Mouse (Mus musculus): ENCODE results near the gene Gm38100. TPM values are rescaled to one million over a fixed set of nuclear protein-coding genes. Genes with fewer than 3 reads are reported as not detected.

The Gm38100 gene
- polyA plus RNA-seq, 1 experiment from 2014 or later: 0.10 TPM

DNA sequence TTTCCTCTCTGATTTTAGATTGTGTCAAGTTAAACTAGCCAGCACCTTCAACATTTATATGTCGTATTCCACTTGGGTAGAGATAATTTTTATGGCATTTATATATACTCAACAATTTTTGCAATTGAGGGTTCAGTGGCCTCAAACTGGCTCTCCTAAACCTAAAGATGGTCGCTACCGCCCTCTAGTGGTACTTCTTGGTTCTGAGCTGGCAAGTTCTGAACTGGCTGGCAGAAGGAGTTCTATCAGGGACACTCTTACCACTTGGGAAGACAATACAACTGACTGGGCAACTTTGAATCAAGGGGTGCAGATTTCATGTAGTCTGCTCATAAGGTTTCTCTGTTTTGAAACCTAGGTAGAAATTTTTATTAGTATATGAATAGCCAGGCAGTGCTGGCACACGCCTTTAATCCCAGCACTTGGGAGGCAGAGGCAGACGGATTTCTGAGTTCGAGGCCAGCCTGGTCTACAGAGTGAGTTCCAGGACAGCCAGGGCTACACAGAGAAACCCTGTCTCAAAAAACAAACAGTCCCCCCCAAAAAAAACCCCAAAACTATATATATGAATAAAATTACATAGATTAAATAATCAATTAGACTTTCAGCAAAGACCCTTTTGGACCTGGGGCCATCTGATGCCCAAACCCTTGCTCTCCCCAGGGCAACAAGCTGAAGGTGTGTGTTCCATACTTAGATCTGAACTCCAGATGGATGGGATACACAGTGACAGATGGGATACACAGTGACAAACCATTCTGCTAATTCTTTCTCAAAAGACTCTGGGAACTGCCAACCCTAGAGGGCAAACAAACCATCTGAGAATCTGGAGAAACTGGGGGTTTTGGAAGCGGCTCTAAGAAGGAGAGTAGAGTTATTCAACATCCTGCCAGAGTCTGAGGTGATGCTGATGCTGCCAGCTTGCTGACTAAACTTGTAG is 4.0 kb downstream of the Gm38100 start:
- 55% methylated on average over 7 of the region's 7 CpGs for WGBS

DNA sequence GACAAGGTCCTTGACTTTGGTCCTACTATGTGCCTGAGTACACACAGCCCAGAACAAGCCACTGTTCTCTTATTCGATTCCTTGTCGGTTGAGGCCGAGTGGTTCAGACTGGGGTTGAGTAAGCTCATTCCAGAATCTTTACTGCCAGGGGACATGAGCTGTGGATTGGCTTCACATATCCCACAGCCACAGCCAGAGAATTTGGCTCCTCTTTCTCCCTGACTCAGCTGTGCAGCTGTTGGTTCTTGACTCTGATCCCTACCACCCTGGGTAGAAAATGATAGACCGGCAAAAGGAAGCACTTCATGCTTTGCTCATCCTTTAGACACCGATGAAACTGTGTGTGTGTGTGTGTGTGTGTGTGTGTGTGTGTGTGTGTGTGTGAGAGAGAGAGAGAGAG is 11.3 kb downstream of the Gm38100 start:
- Histone ChIP-seq H3K4me3 (no peak overlapping the region), H3K4me2 (replicated peaks) (no peak overlapping the region), H3K27ac (no peak overlapping the region), H3K9me3 (no peaks in the 10 kb centered on the region), H3K27me3 (no peaks in the 10 kb centered on the region), H3K36me3 (no peaks in the 10 kb centered on the region), H3K9ac (no peak overlapping the region), H3K4me1 (no peaks in the 10 kb centered on the region)
- WGBS: 85% methylated on average over 5 of the region's 5 CpGs
- ATAC-seq (ENCODE audit: low FRiP score, low read depth): no peak

More for the DNA sequence above, 4.0 kb downstream of the Gm38100 start:
- no peaks in the 10 kb centered on the region for H3K36me3 ChIP-seq
- H3K4me1 ChIP-seq: no peaks in the 10 kb centered on the region
- peak; percentile 32; the same call in 1 of the 2 replicates for ATAC-seq (ENCODE audit: low FRiP score, low read depth)
- H3K27ac ChIP-seq: no peak overlapping the region
- H3K9ac ChIP-seq: no peak overlapping the region
- H3K4me2 ChIP-seq (replicated peaks): no peak overlapping the region
- no peaks in the 10 kb centered on the region for H3K9me3 ChIP-seq
- H3K4me3 ChIP-seq: no peak overlapping the region
- H3K27me3 ChIP-seq: no peaks in the 10 kb centered on the region

DNA sequence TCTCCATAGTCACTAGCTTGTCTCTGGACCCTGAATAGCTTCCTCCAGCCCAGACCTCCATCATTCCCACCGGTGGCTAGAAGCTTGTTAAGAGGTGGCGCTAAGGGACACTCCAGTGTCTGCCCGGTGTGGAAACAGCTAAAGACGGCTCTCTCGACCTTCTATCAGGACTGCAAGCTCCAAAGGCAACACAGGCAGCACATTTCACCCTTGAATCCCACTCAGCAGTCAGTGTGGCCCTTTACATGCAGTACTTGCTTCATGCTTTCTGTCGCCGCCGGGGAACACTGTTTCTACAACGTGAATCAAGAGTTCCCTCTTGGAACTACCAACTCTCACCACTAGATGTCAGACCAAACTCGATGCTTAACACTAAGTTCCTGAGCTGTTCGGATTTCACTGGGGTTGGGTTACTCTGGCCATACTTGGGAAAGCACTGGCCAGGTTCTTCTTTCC is 16.2 kb downstream of the Gm38100 start:
- WGBS: 12% methylated on average over 11 of the region's 11 CpGs
- ATAC-seq (ENCODE audit: low FRiP score, low read depth): peak; percentile 87
- no peaks in the 10 kb centered on the region for H3K27me3 ChIP-seq
- no peaks in the 10 kb centered on the region for H3K9me3 ChIP-seq
- peak overlapping the region; percentile 52 for H3K4me2 ChIP-seq (replicated peaks)
- H3K4me3 ChIP-seq: peak overlapping the region; percentile 13; the same call in 1 of the 2 replicates
- H3K27ac ChIP-seq: no peak overlapping the region
- no peaks in the 10 kb centered on the region for H3K36me3 ChIP-seq
- no peaks in the 10 kb centered on the region for H3K4me1 ChIP-seq
- no peak overlapping the region for H3K9ac ChIP-seq

DNA sequence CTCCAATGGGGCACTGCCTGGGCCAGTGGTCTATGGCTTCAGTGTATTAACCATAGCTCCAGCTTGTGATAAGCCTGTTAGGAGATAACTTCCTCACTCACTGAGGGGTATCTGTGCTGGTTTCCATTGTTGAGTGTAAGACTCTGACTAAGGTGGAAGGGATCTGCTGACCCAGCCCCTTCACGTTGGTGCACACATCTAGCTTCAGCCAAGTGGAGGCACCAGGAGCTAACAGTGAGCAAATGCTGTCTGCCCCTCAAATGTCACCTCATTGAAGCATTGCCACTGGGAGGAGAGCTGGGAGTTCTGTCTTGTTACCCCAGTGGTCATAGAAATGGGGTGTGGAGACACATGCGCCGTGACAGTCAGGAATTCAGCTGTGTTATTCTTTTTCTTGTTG is 18.6 kb downstream of the Gm38100 start:
- no peaks in the 10 kb centered on the region for H3K36me3 ChIP-seq
- H3K27me3 ChIP-seq: no peaks in the 10 kb centered on the region
- no peak overlapping the region for H3K4me3 ChIP-seq
- no peak overlapping the region for H3K4me2 ChIP-seq (replicated peaks)
- no peak overlapping the region for H3K27ac ChIP-seq
- no peaks in the 10 kb centered on the region for H3K4me1 ChIP-seq
- WGBS: 76% methylated on average over 3 of the region's 3 CpGs
- no peaks in the 10 kb centered on the region for H3K9me3 ChIP-seq
- H3K9ac ChIP-seq: no peak overlapping the region
- no peak for ATAC-seq (ENCODE audit: low FRiP score, low read depth)

DNA sequence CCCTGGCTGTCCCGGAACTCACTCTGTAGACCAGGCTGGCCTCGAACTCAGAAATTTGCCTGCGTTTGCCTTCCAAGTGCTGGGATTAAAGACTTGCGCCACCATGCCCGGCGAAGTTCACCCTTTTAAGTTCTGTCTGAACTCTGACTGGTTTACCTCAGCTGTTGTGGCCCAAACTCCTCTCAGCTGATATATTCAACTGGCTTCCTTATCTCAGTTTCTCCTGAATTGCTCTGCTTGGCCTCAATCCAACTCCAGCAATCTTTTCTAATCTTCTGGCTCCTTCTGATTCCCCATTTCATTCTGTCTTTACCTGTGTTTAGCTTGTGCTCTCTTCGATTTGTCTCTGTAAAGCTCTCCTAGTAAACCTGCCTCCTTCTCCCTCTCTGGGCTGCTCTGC is 23.0 kb downstream of the Gm38100 start:
- no peak overlapping the region for H3K27ac ChIP-seq
- H3K36me3 ChIP-seq: no peaks in the 10 kb centered on the region
- H3K9ac ChIP-seq: no peak overlapping the region
- H3K9me3 ChIP-seq: no peaks in the 10 kb centered on the region
- H3K27me3 ChIP-seq: no peaks in the 10 kb centered on the region
- no peak for ATAC-seq (ENCODE audit: low FRiP score, low read depth)
- H3K4me3 ChIP-seq: no peak overlapping the region
- H3K4me2 ChIP-seq (replicated peaks): no peak overlapping the region
- 91% methylated on average over 7 of the region's 7 CpGs for WGBS
- no peaks in the 10 kb centered on the region for H3K4me1 ChIP-seq

DNA sequence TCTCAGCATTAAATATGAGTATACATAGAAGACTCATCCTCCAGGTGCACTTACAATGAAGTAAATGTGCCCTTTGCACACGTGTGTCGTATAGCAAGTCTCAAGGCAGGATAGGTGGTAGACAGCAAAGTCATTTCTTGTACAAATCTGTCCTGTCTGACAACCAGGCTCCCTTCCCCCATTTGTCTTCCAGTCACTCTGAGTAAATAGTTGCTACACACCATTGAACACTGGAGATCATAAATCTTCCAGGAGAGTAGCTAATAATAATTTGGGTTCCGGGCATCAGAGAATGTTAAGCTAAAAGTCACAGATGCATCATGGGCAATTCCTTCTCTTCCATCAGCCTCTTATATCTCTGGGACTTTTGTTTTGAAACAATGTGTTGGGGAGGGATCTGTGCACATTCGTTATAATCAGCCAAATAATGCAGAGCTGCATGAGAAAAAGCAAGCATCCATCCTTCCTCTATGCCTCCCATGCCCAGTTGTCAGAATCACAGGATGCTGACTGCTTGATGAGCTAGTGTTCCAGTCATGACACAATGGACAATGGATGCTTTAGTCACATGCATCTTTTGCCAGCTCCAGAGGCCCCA is 26.7 kb downstream of the Gm38100 start:
- Histone ChIP-seq H3K27ac (no peak overlapping the region), H3K4me2 (replicated peaks) (no peak overlapping the region), H3K4me3 (no peak overlapping the region), H3K36me3 (no peaks in the 10 kb centered on the region), H3K9ac (no peak overlapping the region), H3K9me3 (no peaks in the 10 kb centered on the region), H3K27me3 (no peaks in the 10 kb centered on the region), H3K4me1 (no peaks in the 10 kb centered on the region)
- ATAC-seq (ENCODE audit: low FRiP score, low read depth): no peak
- WGBS: 78% methylated on average over 4 of the region's 4 CpGs

DNA sequence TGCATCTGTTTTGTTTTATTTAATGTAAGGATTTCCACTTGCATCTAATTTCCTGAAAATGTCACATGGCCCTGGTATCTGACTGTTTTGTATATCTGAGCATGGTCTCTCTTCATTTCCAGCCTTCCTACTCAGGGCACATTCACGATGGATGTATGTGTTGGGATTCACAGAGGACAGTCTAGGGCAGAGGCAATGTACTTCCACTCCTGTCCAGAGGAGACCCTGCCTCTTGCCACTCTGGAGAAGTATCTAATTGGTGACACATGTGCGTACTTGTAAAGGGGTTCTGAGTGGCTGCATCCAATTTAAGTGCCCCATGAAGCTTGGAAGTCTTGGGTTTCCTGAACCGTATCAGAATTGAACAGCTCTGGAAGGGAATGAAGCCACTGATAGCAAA is 30.3 kb downstream of the Gm38100 start:
- WGBS: 39% methylated on average over 3 of the region's 3 CpGs
- peak; percentile 59; the same call in 1 of the 2 replicates for ATAC-seq (ENCODE audit: low FRiP score, low read depth)
- H3K27ac ChIP-seq: no peak overlapping the region

DNA sequence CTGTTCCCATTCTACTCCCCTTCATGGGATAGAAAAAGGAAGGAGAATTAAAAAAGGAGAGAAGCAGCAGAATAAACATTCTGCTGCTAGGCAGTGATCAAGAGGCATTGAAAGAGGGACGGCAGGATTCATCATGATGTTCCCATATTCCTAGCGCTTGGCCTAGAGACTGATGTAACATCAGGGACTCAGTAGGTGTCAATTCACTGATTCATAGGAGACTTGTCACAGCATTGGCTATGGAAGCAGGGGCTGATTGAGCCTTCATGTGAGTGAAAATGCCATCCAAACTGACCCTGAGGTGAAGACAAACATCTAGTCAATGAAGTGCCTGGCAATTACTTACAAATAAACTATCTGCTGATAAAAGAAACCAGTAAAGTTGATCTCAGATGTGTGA is 30.7 kb downstream of the Gm38100 start:
- Histone ChIP-seq H3K27me3 (no peaks in the 10 kb centered on the region), H3K27ac (no peak overlapping the region), H3K4me3 (no peak overlapping the region), H3K9ac (no peak overlapping the region), H3K9me3 (no peaks in the 10 kb centered on the region), H3K36me3 (no peaks in the 10 kb centered on the region), H3K4me1 (no peaks in the 10 kb centered on the region), H3K4me2 (replicated peaks) (no peak overlapping the region)
- ATAC-seq (ENCODE audit: low FRiP score, low read depth): no peak
- 91% methylated on average over 2 of the region's 2 CpGs for WGBS

More for the DNA sequence above, 30.3 kb downstream of the Gm38100 start:
- no peaks in the 10 kb centered on the region for H3K9me3 ChIP-seq
- H3K9ac ChIP-seq: no peak overlapping the region
- H3K4me3 ChIP-seq: no peak overlapping the region
- H3K36me3 ChIP-seq: no peaks in the 10 kb centered on the region
- no peaks in the 10 kb centered on the region for H3K27me3 ChIP-seq
- no peaks in the 10 kb centered on the region for H3K4me1 ChIP-seq
- H3K4me2 ChIP-seq (replicated peaks): no peak overlapping the region

DNA sequence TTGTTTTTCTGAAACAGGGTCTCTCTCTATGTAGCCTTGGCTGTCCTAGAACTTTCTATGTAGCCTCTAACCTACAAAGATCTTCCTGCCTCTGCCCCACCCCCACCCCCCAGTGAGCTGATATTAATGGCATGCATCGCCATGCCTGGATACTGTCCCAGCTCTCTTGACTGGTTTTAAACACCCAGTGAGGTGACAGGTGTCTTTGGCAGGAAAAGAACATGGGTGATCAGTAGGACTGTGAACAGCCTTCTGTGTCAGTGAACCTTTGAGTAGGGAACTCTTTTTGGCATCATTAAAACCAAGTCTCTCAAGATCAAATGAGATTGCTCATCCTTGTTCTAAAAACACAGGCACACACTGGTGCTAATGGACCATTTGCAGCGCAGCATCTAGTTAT is 41.7 kb downstream of the Gm38100 start:
- no peak for ATAC-seq (ENCODE audit: low FRiP score, low read depth)
- Histone ChIP-seq H3K27ac (no peak overlapping the region), H3K4me2 (replicated peaks) (no peak overlapping the region), H3K36me3 (no peaks in the 10 kb centered on the region), H3K4me3 (no peak overlapping the region), H3K9ac (no peak overlapping the region), H3K27me3 (no peaks in the 10 kb centered on the region), H3K4me1 (no peaks in the 10 kb centered on the region), H3K9me3 (no peaks in the 10 kb centered on the region)
- 88% methylated on average over 2 of the region's 2 CpGs for WGBS

DNA sequence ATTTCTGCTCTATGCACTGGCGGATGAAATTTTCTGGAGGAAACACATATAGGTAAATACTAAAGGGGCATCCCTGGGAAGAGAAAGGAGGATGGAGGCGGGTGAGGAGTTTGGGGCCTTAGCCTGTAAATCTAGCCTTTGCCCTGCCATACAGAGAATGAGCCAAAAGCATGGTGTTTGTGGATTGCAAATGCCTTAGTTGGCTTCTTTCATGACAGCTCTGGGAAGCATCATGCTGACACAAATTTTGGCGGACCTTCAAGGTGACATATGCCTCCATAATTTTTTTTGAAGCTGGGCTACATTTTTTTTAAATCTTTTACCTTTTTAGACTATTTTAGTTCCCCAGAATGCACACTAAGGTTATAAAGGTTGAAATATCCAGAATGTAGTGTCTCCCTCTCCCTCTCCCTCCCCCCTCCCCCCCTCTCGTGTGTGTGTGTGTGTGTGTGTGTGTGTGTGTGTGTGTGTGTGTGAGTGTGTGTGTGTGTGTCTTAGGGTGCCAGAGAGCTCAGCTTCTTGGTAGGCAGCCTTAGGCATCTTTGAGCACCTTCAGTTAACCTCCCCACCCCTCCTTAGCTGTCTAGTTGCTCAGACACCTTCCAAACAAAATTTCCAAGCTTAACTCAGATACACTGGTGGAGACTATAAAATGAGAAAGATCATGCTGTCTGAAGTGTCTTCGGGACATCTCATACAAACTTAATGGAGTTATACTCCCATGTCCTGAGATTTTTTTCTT is 47.0 kb downstream of the Gm38100 start:
- WGBS: 82% methylated on average over 5 of the region's 5 CpGs
- no peak overlapping the region for H3K9ac ChIP-seq
- H3K27me3 ChIP-seq: no peaks in the 10 kb centered on the region
- no peaks in the 10 kb centered on the region for H3K9me3 ChIP-seq
- no peak overlapping the region for H3K4me2 ChIP-seq (replicated peaks)
- no peaks in the 10 kb centered on the region for H3K36me3 ChIP-seq
- no peak overlapping the region for H3K4me3 ChIP-seq
- ATAC-seq (ENCODE audit: low FRiP score, low read depth): no peak
- H3K27ac ChIP-seq: no peak overlapping the region
- H3K4me1 ChIP-seq: no peaks in the 10 kb centered on the region

DNA sequence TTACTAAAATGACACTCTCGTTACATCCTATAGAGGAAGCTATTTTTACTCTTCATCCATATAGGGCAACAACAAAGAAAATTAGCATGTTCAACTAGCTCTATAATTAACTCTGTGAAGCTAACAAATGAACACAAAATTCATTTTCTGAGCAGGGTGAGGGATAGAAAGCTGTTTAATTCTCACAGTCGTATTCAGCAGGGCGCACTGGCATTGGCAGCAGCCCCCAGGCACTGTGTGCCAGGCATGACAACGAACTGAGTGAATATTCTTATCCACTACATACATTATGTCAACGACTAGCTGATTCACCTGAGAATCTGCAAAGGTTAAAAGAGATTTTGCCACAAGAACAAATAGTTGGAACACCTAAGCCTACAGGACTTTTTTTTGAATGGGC is 50.6 kb downstream of the Gm38100 start:
- Histone ChIP-seq H3K27me3 (no peaks in the 10 kb centered on the region), H3K9me3 (no peaks in the 10 kb centered on the region), H3K4me1 (no peaks in the 10 kb centered on the region), H3K27ac (no peak overlapping the region), H3K4me2 (replicated peaks) (no peak overlapping the region), H3K9ac (no peak overlapping the region), H3K36me3 (no peaks in the 10 kb centered on the region), H3K4me3 (no peak overlapping the region)
- 85% methylated on average over 5 of the region's 5 CpGs for WGBS
- no peak for ATAC-seq (ENCODE audit: low FRiP score, low read depth)

Data from limb, embryonic 13.5 days (tissue).